Mouse (Mus musculus) stomach, postnatal 0 days (tissue): ENCODE measurements around the gene Kank4.

Experiments
- CTCF ChIP-seq: IDR thresholded peaks from 2 replicates; pipeline ENCODE4 v1.5.1; 2016; ENCODE audit warnings: antibody characterized with exemption, low read depth, mild to moderate bottlenecking, moderate library complexity
- EP300 ChIP-seq: optimal IDR thresholded peaks from 2 replicates; pipeline ENCODE3; 2016; ENCODE audit warnings: antibody characterized with exemption

DNA sequence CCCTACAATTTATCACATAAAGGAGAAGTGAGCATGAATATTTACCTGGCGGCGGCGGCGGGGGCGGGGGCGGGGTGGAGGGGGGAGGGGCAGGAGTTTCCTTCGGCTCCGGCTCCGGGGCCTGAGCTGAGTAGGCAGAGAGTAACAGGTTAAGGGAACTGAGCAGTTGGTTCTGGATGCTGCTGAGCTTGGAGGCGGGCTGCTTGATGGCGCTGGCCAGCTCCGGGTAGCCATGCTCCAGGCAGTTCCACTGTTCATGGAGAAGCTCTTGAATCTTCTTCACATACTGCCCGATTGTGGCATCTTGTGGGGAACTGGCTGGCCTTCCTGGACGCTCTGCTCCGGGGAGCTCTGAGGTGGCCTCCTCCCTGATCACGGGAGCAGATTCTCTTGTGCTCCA is 39.1 kb downstream of the Kank4 start:
- TF ChIP-seq CTCF (no peak), EP300 (no peak)
